Mouse (Mus musculus) natural killer cell, adult 2 months (primary cell): ENCODE data around the gene Thtpa.

Experiments
- DNase-seq, 2 experiments: peaks; one replicate each; pipeline ENCODE4 v3.0.0; 2022; ENCODE audit warnings: low spot score in 2 of 2

The Thtpa gene

DNA sequence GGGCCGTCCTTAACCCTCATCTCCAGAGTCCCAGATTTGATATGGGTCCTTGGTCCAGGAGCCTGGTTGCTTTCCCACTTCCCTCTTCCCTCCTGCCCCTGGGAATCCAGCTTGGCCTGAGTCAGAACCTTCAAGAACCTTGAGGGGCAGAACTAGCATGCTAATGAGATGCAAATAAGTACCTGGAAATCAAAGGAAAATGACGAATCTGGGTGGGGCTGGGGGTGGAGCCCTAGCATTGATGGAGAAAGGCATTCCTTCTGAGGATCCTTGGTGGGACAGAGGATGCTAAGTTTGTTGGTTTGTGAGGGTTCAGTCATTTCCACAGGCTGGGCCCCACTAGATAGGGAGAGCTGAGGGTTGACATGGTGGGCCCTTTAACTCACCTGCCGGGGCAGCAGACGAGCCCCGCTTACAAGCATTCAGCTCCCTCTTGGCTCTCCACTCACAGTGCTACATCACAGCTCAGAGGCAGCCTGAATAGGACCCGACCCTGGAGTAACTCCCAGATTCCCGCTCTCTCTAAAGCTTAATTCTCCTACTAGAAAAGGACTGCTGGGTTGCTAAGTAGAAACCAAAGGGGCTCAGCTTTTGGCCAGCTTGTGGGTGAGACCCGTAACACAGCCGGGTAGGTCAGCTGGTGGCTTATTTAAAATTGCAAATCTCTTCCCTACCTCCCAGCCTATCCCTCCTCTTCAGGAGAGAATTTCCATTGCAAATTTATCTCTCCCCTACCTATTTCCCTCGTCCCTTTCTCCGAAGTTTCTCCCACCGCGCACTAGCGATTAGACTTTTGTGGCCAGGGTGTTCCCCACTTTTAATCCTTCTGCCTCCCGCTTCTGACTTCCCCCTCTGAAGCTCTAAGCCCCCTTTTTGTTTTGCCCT, 16.9 kb upstream of the Thtpa start:
- no peak for DNase-seq

DNA sequence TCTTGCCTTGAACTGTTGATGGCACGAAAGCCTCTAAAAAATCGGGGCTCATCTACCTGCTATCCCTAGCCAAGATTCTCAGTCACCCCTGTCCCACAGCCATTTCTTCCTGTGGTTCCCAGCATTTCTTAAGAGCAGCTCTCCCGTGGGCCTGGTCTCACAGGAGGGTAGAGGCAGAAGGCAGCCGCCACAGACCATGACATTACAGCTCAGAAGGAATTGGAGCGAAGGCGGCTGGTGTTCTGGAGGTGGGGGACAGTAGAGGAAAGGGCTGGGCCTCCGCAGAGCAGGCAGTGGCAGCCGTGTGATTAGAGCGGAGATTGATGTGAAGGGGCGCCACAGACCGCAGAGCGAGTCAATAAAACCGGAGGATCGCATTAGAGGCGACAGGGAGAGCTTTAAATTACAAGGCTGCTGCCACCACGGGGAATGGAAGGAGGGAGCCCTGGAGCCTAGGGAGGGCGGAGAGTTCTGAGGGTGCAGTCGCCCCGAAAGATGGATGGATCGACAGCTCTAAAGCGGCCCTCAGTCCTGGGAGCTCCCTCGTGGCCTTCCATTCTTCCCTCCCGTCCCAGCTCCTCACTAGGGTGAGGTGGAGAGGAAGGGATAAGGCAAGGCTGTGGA, 16.1 kb upstream of the Thtpa start:
- DNase-seq: no peak

DNA sequence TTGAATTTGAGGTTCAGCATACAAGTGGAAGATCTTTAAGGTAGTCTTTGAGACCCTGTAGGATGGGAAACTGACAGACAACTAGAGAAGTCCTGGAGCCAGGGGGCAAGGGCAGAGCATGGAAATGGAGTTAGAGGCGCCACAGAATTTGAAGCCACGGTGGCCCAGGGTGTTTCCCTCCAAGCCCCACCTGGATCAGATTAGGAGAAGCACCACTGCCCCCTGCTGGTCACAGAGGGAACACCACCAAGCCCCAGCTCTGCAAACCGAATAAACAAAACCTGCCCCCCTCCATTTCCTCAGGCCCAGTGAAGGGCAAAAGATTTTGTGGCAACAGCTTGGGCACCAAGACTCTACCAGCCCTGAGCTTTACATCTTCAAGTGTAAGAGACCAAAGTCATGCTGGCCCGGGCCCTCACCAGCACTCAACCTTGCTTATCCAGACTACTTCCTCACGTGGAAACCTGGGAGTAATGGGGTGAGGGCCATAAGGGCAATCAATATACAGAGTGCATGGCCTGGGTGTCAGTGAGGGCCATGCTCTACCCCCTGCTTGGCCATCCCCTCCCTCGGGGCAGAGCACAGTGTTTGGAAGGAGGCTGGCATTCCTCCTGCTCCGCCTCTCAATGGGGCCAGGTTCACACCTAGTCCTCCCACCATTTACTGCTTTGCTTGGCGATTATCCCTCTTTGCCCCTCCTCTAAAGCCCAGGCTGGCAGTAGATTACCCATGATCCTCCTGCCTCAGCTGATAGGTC, 15.2 kb upstream of the Thtpa start:
- DNase-seq: peak; percentile 74 to 78

DNA sequence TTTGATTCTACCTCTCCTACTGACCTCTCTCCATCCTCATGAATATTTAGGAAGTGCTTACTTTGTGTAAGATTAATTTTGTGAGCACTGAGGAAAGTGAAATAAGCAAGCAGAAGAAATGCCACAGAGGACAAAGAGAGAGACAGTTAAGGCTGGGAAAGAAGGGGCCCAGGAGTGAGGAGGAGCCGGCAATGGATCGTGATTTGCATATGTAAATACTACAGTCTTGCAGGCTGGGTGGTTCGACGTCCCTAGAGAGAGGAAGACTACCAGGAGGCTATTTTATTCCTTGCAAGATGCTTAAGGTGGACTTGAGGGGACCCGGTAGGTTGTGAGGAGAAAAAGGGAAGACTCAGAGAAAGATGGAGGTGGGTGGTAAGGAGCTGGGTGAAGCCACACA, 13.5 kb upstream of the Thtpa start:
- no peak for DNase-seq

DNA sequence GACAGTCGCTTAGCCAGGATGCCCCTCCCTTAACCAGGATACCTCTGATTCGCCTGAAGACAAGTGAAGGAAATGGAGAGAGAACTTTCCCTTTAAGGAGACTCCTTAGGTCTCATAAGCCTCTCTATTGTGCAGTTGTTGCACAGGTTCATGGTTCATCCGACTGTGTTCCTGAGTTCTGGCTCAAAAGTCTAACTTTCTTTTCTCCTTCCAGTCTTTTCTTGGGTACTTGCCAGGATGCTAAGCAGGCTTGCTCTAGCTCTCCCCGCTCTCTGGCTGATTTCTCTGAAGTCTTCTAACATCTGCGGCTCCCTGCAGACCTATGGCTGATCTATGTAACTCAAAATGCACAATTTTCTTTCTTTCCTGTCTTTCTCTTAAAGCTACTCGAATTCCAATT, 11.1 kb upstream of the Thtpa start:
- no peak for DNase-seq

DNA sequence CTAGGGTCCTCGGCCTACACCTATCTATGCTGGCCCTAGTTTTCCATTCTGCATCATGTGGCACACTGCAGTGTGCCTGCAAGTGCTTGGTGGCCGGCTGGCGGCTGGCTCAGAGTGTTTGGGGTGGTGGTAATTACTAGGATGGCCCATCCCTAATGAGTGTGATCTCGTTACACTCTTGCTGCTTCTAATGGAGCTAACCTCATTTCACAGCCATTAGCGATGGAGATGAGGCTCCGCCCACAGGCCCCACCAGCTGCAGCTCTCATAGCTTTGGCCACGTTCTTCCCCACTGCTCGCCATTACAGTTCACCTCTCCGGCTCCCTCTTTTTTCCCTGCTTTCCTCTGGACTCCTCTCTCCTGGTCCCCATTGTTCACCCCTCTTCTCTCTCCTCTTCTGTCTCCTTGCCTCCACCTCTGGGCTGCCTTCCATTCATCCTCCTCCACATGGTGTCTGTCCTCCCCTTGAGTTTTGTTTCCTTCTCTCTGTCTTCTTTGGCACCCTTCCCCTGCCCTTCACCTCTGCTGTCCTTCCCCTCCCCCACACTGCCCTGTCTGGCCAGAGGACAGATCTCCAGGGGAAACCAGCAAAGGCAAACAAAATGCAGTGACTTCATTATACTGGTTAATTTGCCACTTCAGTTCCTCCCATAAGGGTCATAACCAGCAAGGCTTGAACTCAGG, 9.1 kb upstream of the Thtpa start:
- no peak for DNase-seq

DNA sequence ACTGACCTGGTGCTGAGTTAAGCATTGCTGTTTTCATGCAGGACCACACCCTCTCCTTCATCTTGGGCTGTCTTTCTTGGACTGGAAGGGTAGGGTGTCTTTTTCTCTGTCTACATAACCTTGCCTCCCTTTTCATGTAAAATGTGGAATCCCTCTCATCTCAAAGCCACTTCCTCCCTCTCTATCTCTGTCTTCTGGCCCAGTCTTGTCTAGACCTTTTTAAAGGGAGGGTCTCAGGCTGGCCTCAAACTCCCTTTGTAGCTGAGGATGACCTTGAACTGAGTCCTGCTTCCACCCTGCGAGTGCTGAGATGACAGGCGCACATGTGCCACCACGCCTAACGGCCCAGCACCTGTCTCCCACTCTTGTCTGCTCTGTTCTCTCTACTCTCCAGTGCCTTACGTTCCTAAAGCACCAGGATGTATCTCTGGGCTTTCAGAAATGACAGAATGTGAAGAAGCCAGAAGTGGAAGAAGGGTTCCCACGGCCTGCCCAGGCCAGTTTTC, 8.5 kb upstream of the Thtpa start:
- DNase-seq: no peak

DNA sequence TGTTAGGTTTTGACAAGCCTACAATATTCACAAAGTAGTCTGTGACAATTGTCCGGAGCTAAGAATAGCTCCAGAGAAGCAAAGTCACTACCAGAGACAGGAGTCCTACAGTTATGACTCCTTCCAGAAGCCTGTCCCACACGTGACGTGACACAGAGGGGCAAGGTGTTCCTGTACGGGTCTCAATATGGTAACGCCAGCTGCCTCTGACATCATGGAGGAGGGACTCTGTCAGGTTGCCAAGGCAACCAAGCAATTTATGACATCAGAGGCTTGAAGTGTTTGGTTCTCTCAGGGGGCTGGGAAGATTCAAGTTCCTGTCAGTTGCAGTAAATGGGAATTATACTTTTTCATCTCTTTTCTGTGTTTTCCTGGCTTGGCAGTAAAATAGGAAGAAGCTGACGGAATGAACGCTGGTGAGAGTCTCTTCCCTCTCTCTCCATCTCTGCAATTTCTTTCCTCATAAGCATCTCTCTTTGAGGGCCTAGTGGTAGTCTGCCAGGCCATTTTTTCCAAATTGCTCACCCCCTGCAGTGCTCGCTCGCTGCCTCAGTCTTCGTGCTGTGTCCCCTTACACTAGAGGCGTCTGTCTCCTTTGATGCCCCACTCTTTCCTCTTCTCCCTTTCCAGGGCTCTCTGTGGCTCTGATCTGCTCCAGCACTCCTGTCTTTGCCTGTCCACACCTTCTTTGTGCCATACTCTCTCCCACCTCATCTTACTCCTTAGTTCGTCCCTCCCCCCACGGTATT, 5.2 kb upstream of the Thtpa start:
- DNase-seq: no peak

DNA sequence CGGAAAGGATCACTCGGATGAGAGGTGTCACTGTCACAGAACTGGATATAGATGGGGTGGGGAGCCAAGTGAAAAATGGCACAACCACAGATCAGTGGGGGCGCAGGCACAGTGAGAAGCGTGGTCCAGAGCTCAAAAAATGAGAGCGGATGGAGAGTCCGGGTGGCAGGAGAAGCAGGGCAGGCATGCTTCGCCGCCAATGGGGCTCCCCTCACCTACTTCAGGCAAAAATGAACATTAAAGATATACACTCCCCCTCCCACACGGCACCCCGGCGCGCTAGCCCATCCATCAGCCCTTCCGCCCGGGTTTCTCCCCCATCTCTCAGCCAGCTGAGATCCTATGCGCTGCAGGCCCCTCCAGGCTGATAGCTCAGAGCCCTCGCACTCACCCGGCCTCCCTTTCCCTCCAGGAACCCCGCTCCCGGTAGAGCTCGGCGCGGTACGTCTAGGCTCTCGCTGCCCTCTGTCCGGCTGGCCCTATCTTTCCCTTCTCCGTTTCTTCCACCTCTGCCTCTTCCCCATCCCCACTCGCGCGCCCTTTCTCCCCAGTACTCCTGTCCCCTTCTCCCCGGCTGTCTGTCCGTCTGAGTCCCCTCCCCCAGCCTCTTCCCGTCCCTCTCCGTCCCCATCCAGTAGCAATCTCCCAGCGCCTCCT, 3.2 kb upstream of the Thtpa start:
- DNase-seq: no peak

DNA sequence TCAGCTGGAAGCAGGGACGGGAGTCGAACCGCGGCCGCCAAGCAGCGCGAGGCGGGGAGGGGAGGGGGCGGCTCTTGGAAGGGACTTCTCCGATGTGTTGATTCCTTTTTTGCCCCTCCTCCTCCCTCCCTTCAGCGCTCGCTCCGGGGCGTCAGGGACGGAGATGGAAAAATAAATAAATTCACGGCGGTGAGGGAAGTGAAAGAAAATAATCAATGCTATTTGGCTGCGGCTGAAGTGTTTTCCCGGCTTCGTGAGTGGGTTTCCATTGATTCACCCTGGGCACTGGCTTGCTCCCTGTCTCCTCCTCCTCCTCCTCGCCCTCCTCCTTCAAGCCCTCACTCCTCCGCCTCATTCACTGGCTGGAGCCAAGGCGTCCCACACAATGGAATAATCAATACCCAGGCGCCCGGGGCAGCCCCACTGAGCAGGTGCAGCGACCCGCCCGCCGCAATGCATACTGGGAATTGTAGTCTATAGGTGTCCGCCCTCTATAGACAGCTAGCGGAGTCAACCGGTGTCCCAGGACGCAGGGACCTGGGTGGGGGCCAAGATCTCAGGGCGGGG, 2.5 kb upstream of the Thtpa start, which contains the start of gene Zfhx2:
Zfhx2 (minus strand) TSS at position 314 of the 567 bp plus-strand sequence.
- peak; percentile 79 to 86 for DNase-seq

DNA sequence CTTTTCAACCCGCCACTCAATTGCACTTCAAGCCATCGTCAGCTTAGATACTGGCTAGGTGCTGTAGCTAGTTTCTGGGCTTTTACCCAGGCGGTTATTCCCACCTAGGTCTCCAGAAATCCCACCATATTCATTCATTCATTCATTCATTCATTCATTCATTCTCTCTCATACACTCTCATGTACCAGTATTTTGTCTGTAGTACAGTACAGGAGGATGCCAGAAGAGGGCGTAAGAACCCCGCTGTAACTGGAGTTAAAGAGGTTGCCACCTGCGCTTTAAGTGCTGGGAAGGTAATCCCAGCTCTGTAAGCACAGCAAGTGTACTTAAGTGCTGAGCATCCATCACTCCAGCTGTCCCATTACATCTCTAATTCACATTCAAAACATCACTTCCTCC, 657 bp upstream of the Thtpa start:
- DNase-seq: no peak

DNA sequence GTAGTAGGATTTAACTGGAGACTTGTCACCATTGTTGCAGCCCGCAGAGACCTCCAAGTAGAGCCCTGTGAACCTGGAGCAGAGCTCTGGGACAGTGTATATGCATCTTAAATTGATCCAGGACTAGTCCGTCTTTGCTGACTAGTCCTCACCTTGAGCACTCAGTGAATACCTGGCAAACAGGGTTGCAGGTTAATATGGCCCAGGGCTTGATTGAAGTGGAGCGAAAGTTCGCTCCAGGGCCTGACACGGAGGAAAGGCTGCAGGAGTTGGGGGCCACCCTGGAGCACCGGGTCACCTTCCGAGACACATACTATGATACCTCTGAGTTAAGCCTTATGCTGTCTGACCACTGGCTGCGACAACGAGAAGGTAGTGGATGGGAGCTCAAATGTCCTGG, 679 bp downstream of the Thtpa start:
- DNase-seq: no peak

DNA sequence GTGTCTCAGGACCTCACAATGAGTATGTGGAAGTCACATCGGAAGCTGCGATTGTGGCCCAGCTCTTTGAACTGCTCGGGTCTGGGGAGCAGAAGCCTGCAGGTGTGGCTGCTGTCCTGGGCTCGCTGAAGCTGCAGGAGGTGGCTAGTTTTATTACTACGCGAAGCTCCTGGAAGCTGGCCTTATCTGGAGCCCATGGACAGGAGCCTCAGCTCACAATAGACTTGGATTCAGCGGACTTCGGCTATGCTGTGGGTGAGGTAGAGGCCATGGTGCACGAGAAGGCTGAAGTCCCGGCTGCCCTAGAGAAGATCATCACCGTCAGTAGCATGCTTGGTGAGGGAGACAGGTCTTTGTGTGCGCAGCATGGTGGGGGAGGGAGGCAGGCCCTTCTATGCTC, 1.1 kb downstream of the Thtpa start:
- DNase-seq: no peak

DNA sequence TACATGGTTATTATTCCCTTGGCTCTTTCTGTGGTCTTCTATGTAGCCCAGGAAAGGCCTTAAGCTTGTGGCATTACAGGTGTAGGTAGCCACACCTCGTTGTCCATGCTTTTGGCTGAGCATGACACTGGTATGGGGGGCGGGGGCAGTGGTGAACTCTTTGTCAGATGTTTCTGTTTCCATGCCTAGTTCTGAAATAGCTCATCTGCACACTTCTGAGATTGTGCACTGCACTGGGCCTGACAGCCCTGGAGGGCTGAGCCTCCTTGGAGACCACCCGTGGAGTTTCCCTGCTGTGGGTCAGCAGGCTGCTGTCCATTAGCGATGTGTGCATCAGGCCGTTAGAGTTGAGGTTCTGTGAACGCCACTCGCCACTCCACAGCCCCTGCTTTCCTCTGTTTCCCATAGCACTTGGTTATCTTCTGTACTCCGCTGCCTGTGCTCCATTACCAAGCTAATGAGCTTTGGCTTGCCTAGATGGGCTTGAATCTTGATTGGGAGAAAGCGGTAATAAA, 2.0 kb downstream of the Thtpa start:
- no peak for DNase-seq

DNA sequence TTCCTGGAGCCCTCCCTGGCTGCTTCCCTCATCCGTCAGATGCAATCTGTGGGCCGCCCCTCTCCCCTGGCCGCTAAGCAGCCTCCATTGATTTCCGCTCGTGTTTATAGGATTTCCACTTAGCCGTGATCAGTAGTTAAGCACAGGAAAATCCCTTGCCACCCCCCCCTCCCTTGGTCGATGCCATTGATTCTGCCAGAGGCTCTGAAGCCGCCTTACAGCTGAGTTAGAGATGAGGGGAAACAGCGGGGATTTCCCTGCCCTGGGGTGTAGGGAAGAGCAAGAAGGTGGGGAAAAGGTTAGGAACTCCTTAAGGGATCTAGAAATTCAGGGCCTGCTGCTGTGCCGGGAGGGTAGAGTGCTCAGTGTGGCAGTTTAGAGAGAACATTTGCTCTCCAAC, 3.1 kb downstream of the Thtpa start:
- no peak for DNase-seq

DNA sequence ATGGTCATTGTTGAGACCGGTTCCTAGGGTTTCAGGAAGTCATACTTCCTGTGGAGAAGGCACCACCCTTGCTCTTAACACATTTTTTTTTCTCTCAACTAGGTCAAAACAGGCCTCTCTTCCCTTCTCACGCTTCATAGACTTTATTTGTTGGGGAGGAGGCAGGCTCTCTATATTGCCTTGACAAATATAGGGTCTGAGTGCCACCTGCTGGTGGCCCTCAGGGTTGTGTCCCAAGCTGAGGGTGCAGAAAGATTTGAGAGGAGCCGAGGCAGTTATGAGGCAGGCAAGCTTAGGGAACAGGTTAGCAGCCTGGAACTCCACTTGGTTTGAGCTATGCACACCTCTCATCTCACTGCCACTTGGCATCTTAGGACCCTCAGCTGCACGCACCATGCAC, 3.5 kb downstream of the Thtpa start:
- DNase-seq: peak; percentile 66 to 68

DNA sequence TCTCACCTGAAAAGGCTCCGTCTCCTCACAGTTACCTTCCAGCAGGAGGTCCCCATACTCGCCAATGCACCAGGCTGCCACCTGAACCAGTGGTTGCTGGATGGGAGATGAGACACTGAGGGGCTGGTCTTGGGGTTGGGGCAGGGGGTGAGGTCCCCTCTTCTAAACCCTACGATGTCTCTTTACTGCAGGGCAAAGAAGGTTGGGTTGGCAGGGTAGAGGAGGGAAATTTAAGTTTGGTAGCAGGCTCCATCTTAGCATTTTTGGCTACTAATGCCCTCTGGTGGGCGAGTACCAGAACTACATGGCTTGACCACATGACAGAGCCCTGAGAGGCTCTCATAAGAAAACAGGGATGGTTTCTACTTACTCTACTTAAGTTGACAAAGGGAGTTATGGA, 7.0 kb downstream of the Thtpa start:
- peak; percentile 55 to 62 for DNase-seq

DNA sequence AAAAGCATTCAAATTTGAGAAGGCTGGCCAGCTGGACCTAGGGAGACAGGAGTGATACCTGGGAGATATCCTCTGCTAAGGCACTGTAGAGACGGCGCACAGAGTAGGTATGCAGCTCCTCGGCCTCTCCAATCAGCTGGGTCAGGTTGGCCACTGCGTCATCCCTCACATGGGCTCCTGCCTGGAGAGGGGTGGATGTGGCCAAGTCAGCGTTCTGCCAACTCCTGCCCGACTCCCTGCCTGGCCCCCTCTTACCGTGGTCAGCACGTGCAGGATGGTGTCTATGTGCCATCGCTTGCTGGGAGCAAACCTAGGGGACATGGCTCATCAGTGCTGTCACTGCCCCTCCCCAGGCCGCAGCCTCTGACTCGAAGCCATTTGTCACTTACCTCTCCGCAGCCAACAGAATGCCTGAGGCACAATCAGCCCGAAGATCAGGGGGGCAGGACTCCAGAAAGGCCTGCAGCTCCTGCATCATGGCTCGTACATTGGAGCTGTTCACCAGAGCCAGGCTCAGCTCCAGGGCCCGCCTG, 7.7 kb downstream of the Thtpa start:
- DNase-seq: no peak

DNA sequence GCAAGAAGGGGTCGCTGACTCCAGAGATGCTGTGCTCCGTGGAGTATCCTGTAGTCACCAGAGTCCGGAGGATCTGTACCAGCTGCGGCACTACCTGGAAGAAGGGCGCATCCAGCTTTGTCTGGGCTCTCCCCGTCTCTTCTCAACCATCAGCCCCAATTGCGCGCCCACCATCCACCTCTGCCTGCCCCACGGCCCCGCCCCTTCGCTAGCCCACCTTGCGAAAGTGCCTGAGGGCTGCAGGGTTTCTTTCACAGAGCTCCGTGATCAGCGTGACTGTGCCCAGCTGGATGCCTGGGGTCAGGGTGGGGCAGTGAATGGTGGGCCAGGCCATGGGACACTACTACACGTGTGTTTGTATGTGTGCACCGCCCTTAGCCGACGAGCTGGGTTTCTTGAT, 9.8 kb downstream of the Thtpa start:
- no peak for DNase-seq

DNA sequence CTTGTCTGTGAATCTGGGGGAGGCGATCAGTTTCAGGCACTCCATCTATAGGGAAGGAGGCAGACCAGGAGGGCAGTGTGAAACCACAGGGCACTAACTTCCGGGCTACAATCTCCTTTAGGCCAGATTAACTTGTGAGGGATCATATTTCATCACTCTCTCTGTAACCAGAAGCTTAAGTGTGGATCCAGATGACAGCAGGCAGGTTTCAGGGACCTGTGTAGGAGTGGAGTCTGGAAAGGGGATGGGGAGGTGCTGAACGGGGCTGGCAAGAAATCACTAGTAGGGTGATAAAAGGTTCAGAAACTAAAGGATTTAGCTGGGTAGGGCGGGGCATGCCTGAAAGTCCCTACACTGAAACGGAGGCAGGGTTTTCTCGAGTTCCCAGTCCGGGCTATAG, 10.8 kb downstream of the Thtpa start:
- no peak for DNase-seq
